Mouse (Mus musculus) adrenal gland, adult (tissue): ENCODE results near the gene Olfr1348.

Experiments
- DNase-seq, 2 experiments: peaks; one replicate each; pipeline ENCODE4 v3.0.0; 2022 to 2023; ENCODE audit warnings: low spot score in 1 of 2; ENCODE audit not compliant: inconsistent age in 2 of 2

The Olfr1348 gene

GRCm38 (mm10) chr7:6508648-6509047, at the start of gene Olfr1348:
Olfr1348 (minus strand) TSS chr7:6508748.
- no peak for DNase-seq

- DNase-seq: no peak
These were observed 17.6 kb upstream of the Olfr1348 start for GRCm38 (mm10) chr7:6526141-6526540.

- DNase-seq: no peak
These were observed 16.5 kb upstream of the Olfr1348 start for GRCm38 (mm10) chr7:6525001-6525400.

GRCm38 (mm10) chr7:6522850-6523249, 14.3 kb upstream of the Olfr1348 start, which contains the start of gene Olfr1349:
Olfr1349 (minus strand) TSS chr7:6522950.
- no peak for DNase-seq

GRCm38 (mm10) chr7:6521666-6522065, 13.1 kb upstream of the Olfr1348 start:
- no peak for DNase-seq

- DNase-seq: no peak
These were observed 8.9 kb downstream of the Olfr1348 start, which contains the start of gene Olfr1347 for GRCm38 (mm10) chr7:6499655-6500054. Olfr1347 (minus strand) TSS chr7:6499755.

- no peak for DNase-seq
These were observed 21.7 kb downstream of the Olfr1348 start, which contains the start of gene Olfr5 for GRCm38 (mm10) chr7:6486841-6487240. Olfr5 (minus strand) TSS chr7:6486941.

GRCm38 (mm10) chr7:6477633-6478032, 30.9 kb downstream of the Olfr1348 start:
- DNase-seq: peak; percentile 44 to 45

- DNase-seq: peak; percentile 17 to 69
These were observed 41.6 kb downstream of the Olfr1348 start, which contains the start of gene Olfr1346 for GRCm38 (mm10) chr7:6466951-6467350. Olfr1346 (plus strand) TSS chr7:6467101.

- peak in 1 of 2 experiments; percentile 39 for DNase-seq
These were observed 52.1 kb downstream of the Olfr1348 start for GRCm38 (mm10) chr7:6456399-6456798.

- no peak for DNase-seq
These were observed 52.7 kb downstream of the Olfr1348 start, which contains the start of gene Olfr1336 for GRCm38 (mm10) chr7:6455868-6456267. Olfr1336 (plus strand) TSS chr7:6456168.
